Mouse (Mus musculus) ES-Bruce4 (cell line): Measurements from ENCODE around the gene Ccz1. TPM values are rescaled to one million over a fixed set of nuclear protein-coding genes. Genes with fewer than 3 reads are reported as not detected.

ENCODE experiments used
- H3K27ac ChIP-seq: 2 replicates; pipeline ENCODE4 v1.5.1; 2012; ENCODE audit warnings: low read length, inconsistent platforms; ENCODE audit not compliant: insufficient read depth
- H3K27me3 ChIP-seq: 2 replicates; pipeline ENCODE4 v1.6.1; 2012; ENCODE audit warnings: mild to moderate bottlenecking, low read length, inconsistent platforms; ENCODE audit not compliant: control insufficient read depth, poor library complexity, insufficient read depth, severe bottlenecking
- H3K36me3 ChIP-seq: 2 replicates; pipeline ENCODE4 v1.6.1; 2012; ENCODE audit warnings: inconsistent platforms, mild to moderate bottlenecking, low read length, moderate library complexity; ENCODE audit not compliant: control insufficient read depth, poor library complexity, insufficient read depth, severe bottlenecking
- H3K4me1 ChIP-seq: one replicate; pipeline ENCODE4 v1.8.1; 2011; ENCODE audit warnings: low read length; ENCODE audit not compliant: control insufficient read depth, insufficient read depth
- H3K4me3 ChIP-seq: 2 replicates; pipeline ENCODE4 v1.5.1; 2011; ENCODE audit warnings: low read depth, mild to moderate bottlenecking, low read length
- H3K9ac ChIP-seq: 2 replicates; pipeline ENCODE4 v1.6.1; 2012; ENCODE audit warnings: low read depth, mild to moderate bottlenecking, inconsistent platforms; ENCODE audit not compliant: poor library complexity, severe bottlenecking
- H3K9me3 ChIP-seq: replicated peaks from 2 replicates; pipeline ENCODE4 v1.6.1; 2012; ENCODE audit warnings: mild to moderate bottlenecking, low read length, inconsistent platforms; ENCODE audit not compliant: control insufficient read depth, poor library complexity, insufficient read depth, severe bottlenecking
- CTCF ChIP-seq: IDR thresholded peaks from one replicate; pipeline ENCODE4 v1.8.1; 2011; ENCODE audit warnings: low read depth, low read length
- EP300 ChIP-seq: IDR thresholded peaks from 2 replicates; pipeline ENCODE4 v1.6.1; 2011; ENCODE audit warnings: low read depth, low read length; ENCODE audit not compliant: insufficient read depth
- POLR2A ChIP-seq: IDR thresholded peaks from one replicate; pipeline ENCODE4 v1.8.1; 2011; ENCODE audit warnings: low read length; ENCODE audit not compliant: insufficient read depth
- polyA plus RNA-seq: library from polyadenylated mRNA; stranded (reverse); fragments of >200 nt; gene quantifications from 2 replicates; pipeline ENCODE4 v1.2.4, GENCODE M21; 2011; ENCODE audit warnings: low read depth; ENCODE audit not compliant: missing spikeins, insufficient read depth, insufficient read length

The Ccz1 gene
- polyA plus RNA-seq, 1 experiment, result 69.5 TPM

DNA sequence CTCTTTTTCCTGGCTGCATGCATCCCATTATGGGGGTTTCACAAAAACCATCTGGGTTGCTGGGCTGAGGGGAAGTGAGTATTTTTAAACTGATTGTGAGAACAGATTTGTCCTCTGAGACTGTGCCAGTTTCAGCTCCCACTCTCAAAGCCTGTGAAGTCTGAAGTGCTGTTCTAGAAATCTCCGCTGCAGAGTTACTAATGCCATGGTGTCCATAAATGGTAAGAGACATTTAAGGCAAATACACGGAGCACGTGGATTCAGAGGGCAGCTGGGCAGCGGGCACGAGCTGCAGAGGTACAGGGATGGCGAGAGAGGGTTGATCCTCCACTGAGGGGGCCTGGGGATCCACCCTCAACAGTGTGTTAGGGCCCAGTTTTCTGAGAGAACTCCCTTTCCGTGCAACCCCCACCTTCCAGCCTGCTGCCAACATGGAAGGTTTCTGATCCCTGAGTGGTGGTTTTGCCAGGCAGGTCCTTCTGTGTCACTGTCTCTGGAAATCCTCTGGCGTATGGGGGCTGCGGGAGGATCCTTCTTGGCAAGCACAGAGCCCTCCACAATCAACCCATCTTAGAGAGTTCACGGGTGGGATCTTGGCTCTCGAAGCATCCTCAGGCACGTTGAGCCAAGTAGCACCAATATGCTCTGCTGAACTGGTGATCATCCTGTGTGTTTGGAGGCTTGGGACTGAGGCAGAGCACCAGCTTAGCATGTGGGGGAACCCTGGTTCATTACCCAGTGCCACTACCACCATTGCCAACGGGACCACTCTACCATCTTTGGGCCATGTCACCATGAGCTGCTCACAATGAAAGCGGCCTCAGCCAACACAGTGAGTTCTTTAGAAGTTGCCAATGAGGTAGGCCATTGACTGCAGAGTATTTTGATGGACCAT is 71.2 kb downstream of the Ccz1 start:
- no peak overlapping the region for H3K27ac ChIP-seq
- no peaks in the 10 kb centered on the region for H3K27me3 ChIP-seq

DNA sequence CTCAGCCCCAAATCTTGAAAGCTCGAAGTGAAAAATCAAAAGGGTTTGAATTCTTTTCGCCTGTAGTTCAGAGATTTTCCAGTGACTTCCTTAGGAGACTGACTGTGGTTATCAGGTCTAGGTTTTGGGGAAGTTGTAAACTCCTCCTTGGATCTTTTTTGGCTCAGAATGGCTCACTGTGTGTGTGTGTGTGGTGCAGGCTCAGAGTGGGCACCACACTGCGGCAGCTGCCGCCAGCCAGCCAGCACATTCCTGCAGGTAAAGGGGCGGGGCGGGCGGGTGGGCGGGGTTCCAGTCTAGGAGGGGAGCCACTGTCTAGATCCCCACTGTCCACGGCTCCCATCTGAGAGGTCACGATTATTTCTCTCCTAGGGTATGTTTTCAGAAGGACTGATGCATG is 73.1 kb downstream of the Ccz1 start:
- Histone ChIP-seq H3K9ac (no peak overlapping the region), H3K27ac (no peak overlapping the region), H3K27me3 (no peaks in the 10 kb centered on the region), H3K4me1 (no peaks in the 10 kb centered on the region), H3K36me3 (no peaks in the 10 kb centered on the region), H3K9me3 (no peaks in the 10 kb centered on the region), H3K4me3 (no peak overlapping the region)
- TF ChIP-seq EP300 (no peak), CTCF (no peak), POLR2A (no peak)

More for the DNA sequence above, 71.2 kb downstream of the Ccz1 start:
- H3K4me1 ChIP-seq, result peaks cover 2% of the 10 kb centered on the region
- no peaks in the 10 kb centered on the region for H3K36me3 ChIP-seq
- H3K4me3 ChIP-seq, result no peak overlapping the region
- no peaks in the 10 kb centered on the region for H3K9me3 ChIP-seq
- no peak for TF ChIP-seq EP300
- no peak for TF ChIP-seq POLR2A
- TF ChIP-seq CTCF, result no peak
- no peak overlapping the region for H3K9ac ChIP-seq

Other genes with a start within 250 kb of the Ccz1 start
- 23.3 and 24.9 TPM in 2 replicates for gene Eif2ak1, start 197.1 kb downstream of the Ccz1 start, polyA plus RNA-seq
- not detected in 2 replicates for gene Ankrd61, start 117.2 kb downstream of the Ccz1 start, polyA plus RNA-seq
- 130 and 134 TPM in 2 replicates for gene Aimp2, start 105.0 kb downstream of the Ccz1 start, polyA plus RNA-seq
- 29.7 and 36.7 TPM in 2 replicates for gene Pms2, start 104.9 kb downstream of the Ccz1 start, polyA plus RNA-seq
- gene Gm42421, start 86.7 kb downstream of the Ccz1 start, polyA plus RNA-seq, result 1.3 and 4.3 TPM in 2 replicates
- gene Rsph10b, start 81.8 kb downstream of the Ccz1 start, polyA plus RNA-seq, result 2.7 and 4.4 TPM in 2 replicates
- gene Ocm, start 11.8 kb upstream of the Ccz1 start, polyA plus RNA-seq, result not detected in 2 replicates
- gene Lmtk2, start 85.6 kb upstream of the Ccz1 start, polyA plus RNA-seq, result 46.2 and 47.1 TPM in 2 replicates
- gene Bhlha15, start 175.4 kb upstream of the Ccz1 start, polyA plus RNA-seq, result 3.0 and 3.1 TPM in 2 replicates
- gene Tecpr1, start 208.7 kb upstream of the Ccz1 start, polyA plus RNA-seq, result 10.7 and 11.6 TPM in 2 replicates
- 77.9 and 82.6 TPM in 2 replicates for gene Bri3, start 229.6 kb upstream of the Ccz1 start, polyA plus RNA-seq